In the genomic region with DNA sequence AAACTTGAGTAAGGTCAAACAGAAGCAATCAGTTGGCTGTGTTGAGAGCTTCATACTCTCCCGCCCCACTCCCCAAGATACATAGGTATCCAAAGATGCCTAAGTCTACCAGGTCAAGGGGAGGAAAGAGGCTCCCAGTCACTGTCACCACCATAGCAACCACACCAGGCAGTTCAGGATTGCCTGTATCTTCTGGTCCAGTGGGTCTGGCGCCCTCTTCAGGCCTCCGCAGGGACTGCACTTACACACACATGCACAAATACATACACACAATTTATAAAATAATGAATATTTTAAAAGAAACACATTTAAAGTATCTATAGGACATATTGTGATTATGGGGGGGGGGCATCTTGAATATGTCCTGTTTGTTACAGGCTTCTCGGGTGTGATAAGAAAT, we compare ENCODE assay signal across 10 mouse cellular contexts. TPM values are rescaled to one million over a fixed set of nuclear protein-coding genes. Genes with fewer than 3 reads are reported as not detected.
DNase-seq lines count a peak whose midpoint lies in the region; ATAC-seq and TF ChIP-seq lines count a peak whose summit lies in the region.
"Had no signal": no experiment of that assay in that cellular context is flagged by ENCODE, and none has a peak within 500 bp of the region (broad histone marks: within the 10 kb centered on the region; RNA-seq: fewer than 3 reads in every experiment).

No protein-coding gene starts in this region.

- H3K27me3 ChIP-seq in kidney, postnatal 0 days (ENCODE audit: insufficient read depth, low read length): no peaks in the 10 kb centered on the region
- no peaks in the 10 kb centered on the region for H3K27me3 ChIP-seq in thymus, adult 2 months (ENCODE audit: control insufficient read depth, insufficient read depth, low read length)
- H3K27me3 ChIP-seq: limb, embryonic 15.5 days had no signal

- no peak overlapping the region for H3K4me3 ChIP-seq in kidney, postnatal 0 days (replicated peaks; ENCODE audit: low read depth, low read length)
- no peak overlapping the region for H3K4me3 ChIP-seq in thymus, adult 2 months (ENCODE audit: control insufficient read depth, insufficient read depth, low read length)
- H3K4me3 ChIP-seq: limb, embryonic 15.5 days had no signal

- no peak for DNase-seq in kidney, postnatal 0 days (ENCODE audit: low spot score)
- DNase-seq in kidney, adult 8-10 months: no peak
- no peak for DNase-seq in thymus, adult 2 months
- DNase-seq in thymus, postnatal 36 days: no peak
- DNase-seq in ZHBTc4 (ENCODE audit: low read depth, low spot score): peak; percentile 71
- DNase-seq in spleen, postnatal 14 days (ENCODE audit: low spot score in 2 of 2): no peak
- no peak for DNase-seq in c-Kit-positive CD71-positive TER-119-positive erythroid progenitor cells, embryonic 14.5 days (ENCODE audit: low spot score)
- DNase-seq: heart, adult 11 months; heart, postnatal 14 days had no signal

- no peaks in the 10 kb centered on the region for H3K36me3 ChIP-seq in kidney, postnatal 0 days (ENCODE audit: insufficient read depth, low read length)
- H3K36me3 ChIP-seq in thymus, adult 2 months (ENCODE audit: control insufficient read depth, insufficient read depth, low read length): no peaks in the 10 kb centered on the region
- H3K36me3 ChIP-seq: limb, embryonic 15.5 days had no signal

- no peak overlapping the region for H3K27ac ChIP-seq in kidney, postnatal 0 days
- H3K27ac ChIP-seq in thymus, adult 2 months (ENCODE audit: control insufficient read depth, insufficient read depth, low read length): no peak overlapping the region
- H3K27ac ChIP-seq: limb, embryonic 15.5 days had no signal

- peak; percentile 53 for TF ChIP-seq CTCF in kidney, postnatal 0 days (IDR thresholded peaks at IDR 0.05; ENCODE audit: low read depth)
- peak; percentile 43; the same call in 1 of the 2 replicates for TF ChIP-seq CTCF in thymus, adult 2 months (IDR thresholded peaks at IDR 0.05; ENCODE audit: borderline replicate concordance, control insufficient read depth, extremely low read depth, insufficient read depth, low read length, poor library complexity)

- no peak overlapping the region for H3K4me2 ChIP-seq in kidney, postnatal 0 days (ENCODE audit: low read length)
- H3K4me2 ChIP-seq: limb, embryonic 15.5 days had no signal

- H3K4me1 ChIP-seq in kidney, postnatal 0 days (replicated peaks; ENCODE audit: insufficient read depth, low read length): peaks cover 42% of the 10 kb centered on the region
- H3K4me1 ChIP-seq in thymus, adult 2 months (replicated peaks; ENCODE audit: control insufficient read depth, insufficient read depth, low read length): no peaks in the 10 kb centered on the region

- no peaks in the 10 kb centered on the region for H3K9me3 ChIP-seq in kidney, postnatal 0 days (replicated peaks; ENCODE audit: low read length)

- WGBS in kidney, postnatal 0 days: 92% methylated on average over 4 of the region's 4 CpGs
- WGBS in thymus, adult 2 months: 91% methylated on average over 4 of the region's 4 CpGs

- ATAC-seq in kidney, postnatal 0 days (replicated peaks; ENCODE audit: low FRiP score, low read depth): no peak

- no peak overlapping the region for H3K9ac ChIP-seq in kidney, postnatal 0 days (ENCODE audit: low read depth, low read length)
- H3K9ac ChIP-seq: limb, embryonic 15.5 days had no signal

- TF ChIP-seq POLR2A in thymus, adult 2 months (IDR thresholded peaks at IDR 0.05; ENCODE audit: control insufficient read depth, extremely low read depth, insufficient read depth, low read length, poor library complexity): no peak

RNA-seq across cellular contexts. Expression of gene Col18a1, which starts 45.8 kb away (rescaled TPM):
- 178 and 197 TPM in 2 replicates for polyA plus RNA-seq in kidney, postnatal 0 days (2015; fragmentation: Nextera tagmentation; extraction: Ambion mirVana)
- 19.8 and 20.7 TPM in 2 replicates for polyA plus RNA-seq in thymus, adult 2 months (2012; rRNA removed)
